Mouse (Mus musculus) urinary bladder, postnatal 10 days (tissue): ENCODE results near the gene B4galt1.

ENCODE experiments used
- DNase-seq: peaks from one replicate; pipeline ENCODE4 v3.0.0; 2022; ENCODE audit warnings: low spot score

B4galt1 gene

DNA sequence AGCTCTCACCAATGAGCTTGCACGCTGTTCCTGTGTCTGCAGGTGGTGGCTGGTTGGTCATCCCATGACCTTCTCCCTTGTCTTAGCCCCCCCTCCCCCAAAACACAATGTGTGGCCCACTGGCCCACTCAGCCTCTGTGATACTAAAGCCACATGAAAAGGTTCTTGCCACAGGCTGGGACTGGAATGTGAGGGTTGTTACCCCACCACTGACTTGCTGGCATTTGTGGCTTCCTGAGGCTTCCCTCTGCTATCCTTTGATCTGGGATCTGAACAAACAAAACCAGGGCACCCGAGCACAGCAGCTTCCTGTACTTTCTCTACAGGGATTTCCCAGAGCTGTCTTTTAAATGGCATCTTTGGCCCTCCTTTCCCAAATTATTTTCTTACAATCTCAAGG, 76.7 kb downstream of the B4galt1 start:
- no peak for DNase-seq

DNA sequence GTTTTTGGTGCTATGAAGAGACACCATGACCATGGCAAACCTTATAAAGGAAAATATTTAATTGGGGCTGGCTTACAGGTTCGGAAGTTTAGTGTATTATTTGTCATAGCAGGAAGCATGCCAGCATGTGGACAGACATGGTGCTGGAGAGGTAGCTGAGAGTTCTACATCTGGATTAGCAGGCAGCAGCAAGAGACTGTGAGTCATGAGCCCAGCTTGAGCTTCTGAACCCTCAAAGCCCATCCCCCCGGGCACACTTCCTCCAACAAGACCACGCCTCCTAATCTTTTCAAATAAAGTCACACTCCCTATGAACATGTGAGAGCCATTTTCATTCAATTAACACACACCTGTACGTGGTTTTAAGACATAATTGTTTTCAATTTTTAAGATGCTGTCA, 77.4 kb downstream of the B4galt1 start:
- no peak for DNase-seq

DNA sequence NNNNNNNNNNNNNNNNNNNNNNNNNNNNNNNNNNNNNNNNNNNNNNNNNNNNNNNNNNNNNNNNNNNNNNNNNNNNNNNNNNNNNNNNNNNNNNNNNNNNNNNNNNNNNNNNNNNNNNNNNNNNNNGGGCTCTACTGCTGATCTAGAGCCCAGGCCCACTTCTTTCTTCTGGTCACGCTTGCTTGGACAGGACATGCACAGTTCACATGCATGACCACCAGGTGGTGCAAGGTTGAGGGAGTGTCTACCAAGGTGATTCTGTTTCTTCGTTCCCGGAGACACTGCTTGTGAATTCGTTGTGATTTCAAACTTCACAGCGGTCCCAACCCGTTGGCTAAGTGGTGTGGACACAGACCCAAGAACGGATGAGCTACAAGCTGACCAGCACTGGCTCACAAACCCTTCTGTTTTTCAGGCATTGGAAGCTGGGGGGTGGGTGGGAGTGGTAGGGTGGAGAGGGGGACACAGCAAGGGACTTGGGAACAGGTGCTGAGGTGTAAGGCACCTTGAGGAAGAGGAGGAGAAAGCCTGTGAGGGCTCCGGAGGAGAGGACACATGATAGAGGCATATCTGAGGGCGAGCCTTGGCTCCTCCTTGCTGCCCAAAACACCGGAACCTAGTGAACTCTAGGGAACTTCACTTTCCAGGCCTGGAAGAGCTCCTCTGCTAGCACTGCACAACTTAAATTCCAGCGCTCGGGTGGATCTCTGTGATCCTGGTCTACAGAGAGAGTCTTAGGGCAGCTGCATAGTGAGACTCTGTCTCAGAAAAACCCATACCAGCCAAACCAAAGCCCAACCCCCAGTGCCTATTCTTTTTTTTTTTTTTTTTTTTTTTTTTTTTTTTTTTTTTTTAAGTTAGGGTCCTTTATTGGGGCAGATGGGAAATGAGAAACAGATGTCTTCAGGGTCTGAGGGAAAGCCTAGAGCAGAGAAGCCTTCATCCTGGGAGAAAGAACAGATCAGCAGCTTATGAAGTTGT, 79.2 kb downstream of the B4galt1 start:
- peak; percentile 49 for DNase-seq

DNA sequence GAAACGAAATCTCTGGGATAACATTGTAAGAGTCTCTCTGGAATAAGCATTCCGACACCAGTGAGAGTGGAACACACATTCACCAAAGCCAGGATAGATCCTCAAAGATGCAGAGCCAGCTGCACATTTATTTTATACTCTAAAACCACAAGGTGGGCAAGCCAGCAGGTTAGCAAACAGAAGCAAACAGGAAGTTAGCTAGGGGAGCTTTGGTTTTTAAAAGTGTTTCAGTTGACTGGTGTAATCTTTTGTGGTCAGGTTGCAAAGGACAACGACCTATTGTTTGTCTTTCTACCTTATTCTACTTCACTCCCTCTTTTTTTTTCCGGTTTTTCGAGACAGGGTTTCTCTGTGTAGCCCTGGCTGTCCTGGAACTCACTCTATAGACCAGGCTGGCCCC, 93.9 kb downstream of the B4galt1 start:
- no peak for DNase-seq

DNA sequence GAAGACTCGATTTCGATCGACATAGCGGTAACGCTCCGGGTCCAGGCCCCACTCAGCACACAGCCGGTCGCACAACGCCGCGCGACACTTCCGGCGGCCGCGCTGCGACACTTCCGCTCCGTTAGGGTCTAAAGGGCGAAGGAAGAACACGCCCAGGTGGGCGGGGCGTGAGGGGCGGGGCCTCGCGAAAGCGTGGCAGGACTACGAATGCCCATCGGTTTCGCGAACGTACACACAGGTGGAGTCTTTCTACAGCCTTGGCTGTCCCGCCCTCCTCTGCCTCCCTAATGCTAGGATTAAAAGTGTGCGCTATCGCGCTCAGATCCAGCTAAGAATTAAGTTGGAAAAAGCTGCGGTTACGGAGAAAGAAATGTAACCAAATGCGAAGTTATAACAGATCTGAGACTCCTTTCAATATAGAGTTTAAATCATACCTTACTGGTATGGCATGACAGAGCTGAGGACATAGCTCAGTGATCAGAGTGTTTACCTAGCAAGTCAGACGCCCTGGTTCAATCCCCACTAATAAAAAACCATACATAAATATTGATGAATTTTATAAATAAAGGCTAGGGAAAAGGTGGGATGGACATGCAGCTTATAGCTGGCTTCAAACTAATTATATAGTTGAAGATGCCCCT, 95.9 kb downstream of the B4galt1 start, which contains the start of gene Smu1:
Gene Smu1, minus strand, starts transcription at position 144 of the 641 bp plus-strand sequence.
- peak; percentile 79 for DNase-seq

DNA sequence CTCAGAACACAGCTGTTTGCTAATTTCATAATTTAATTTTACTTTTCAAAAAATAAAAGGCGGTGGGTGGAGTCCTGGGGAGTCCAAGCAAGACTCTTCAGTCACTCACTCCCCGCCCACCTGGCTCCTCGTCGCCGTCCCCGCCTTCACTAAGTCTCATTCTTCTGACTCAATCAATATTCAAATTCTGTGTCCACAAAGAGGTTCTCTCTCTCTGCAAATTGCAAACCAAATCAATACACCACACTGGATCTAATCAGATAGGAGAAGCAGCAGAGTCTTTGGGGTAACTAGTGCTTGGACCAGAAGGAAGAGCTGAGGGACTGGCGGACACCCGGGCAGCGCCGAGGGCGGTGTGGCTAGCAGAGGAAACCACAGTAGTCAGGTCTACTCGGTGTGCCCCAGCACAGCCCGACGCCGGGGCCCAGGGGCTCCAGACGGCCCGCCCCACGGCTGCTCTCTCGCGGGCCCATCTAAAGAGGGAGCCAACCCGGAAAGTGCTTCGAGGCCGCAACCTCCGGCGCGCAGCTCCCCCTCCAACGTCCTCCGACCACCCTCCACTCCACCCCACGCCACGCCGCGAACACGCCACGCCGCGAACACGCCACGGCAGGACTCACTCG, 96.5 kb downstream of the B4galt1 start:
- no peak for DNase-seq
